Mouse (Mus musculus): ENCODE data around the gene Bivm. TPM values are rescaled to one million over a fixed set of nuclear protein-coding genes. Genes with fewer than 3 reads are reported as not detected.

Bivm gene
- total and polyA plus RNA-seq, 3 experiments, result 11.8 to 27.2 TPM; not detected in 1

- H3K4me3 ChIP-seq (ENCODE audit: control insufficient read depth in 1 of 2, insufficient read depth in 1 of 2, low read depth in 2 of 2, low read length in 2 of 2), result no peak overlapping the region
- no peak overlapping the region for H3K9ac ChIP-seq (ENCODE audit: control insufficient read depth, low read depth, low read length, poor library complexity, severe bottlenecking)
- no peak for DNase-seq (ENCODE audit: low read depth, low spot score)
- no peaks in the 10 kb centered on the region for H3K36me3 ChIP-seq (ENCODE audit: control insufficient read depth in 1 of 2, insufficient read depth in 2 of 2, low read length in 2 of 2)
- no peaks in the 10 kb centered on the region for H3K9me3 ChIP-seq (replicated peaks; ENCODE audit: insufficient read depth, low read length)
- no peaks in the 10 kb centered on the region for H3K79me2 ChIP-seq (ENCODE audit: control insufficient read depth, insufficient read depth, low read length, poor library complexity)
- TF ChIP-seq TBP (IDR thresholded peaks at IDR 0.05; ENCODE audit: low read depth, low read length) (no peak), EP300 (IDR thresholded peaks at IDR 0.05; ENCODE audit: low read depth in 1 of 2, low read length in 2 of 2) (no peak), E2F4 (IDR thresholded peaks at IDR 0.05; ENCODE audit: borderline replicate concordance, low read depth, low read length) (no peak), POLR2A (IDR thresholded peaks at IDR 0.05; ENCODE audit: control insufficient read depth in 1 of 2, insufficient read depth in 1 of 2, low read depth in 1 of 2, low read length in 2 of 2, poor library complexity in 1 of 2) (no peak), MAFK (IDR thresholded peaks at IDR 0.05; ENCODE audit: borderline replicate concordance, low read depth, low read length) (no peak), ZMIZ1 (IDR thresholded peaks at IDR 0.05; ENCODE audit: low read depth, low read length) (no peak), MYC (IDR thresholded peaks at IDR 0.05; ENCODE audit: low read depth, low read length) (no peak), POLR2AphosphoS5 (IDR thresholded peaks at IDR 0.05; ENCODE audit: borderline replicate concordance, low read depth, low read length) (no peak)
- H3K27me3 ChIP-seq (ENCODE audit: control insufficient read depth in 1 of 2, insufficient read depth in 2 of 2, low read length in 2 of 2), result no peaks in the 10 kb centered on the region; a peak in 1 of 4 replicates
- no peaks in the 10 kb centered on the region for H3K4me1 ChIP-seq (ENCODE audit: control insufficient read depth in 1 of 2, insufficient read depth in 2 of 2, low read length in 2 of 2)
- H3K27ac ChIP-seq (ENCODE audit: control insufficient read depth, low read depth, low read length), result no peak overlapping the region
These were observed 67.6 kb downstream of the Bivm start for GRCm38 (mm10) chr1:44186396-44186795.

Other genes with a start within 250 kb of the Bivm start
- gene Tpp2, start 185.3 kb upstream of the Bivm start, total RNA-seq (2012; rRNA removed), result 47.4 and 52.0 TPM in 2 replicates
- gene Tpp2, start 185.3 kb upstream of the Bivm start, polyA plus RNA-seq (2012; ENCODE audit: insufficient read depth in 1 of 2, insufficient read length in 2 of 2, low read depth in 1 of 2, low replicate concordance in 2 of 2, missing spikeins in 1 of 2), result 10 to 100 TPM in 1 of 2 experiments, not detected in 1; 41.1 TPM
- gene Mettl21c, start 98.9 kb upstream of the Bivm start, total RNA-seq (2012; rRNA removed), result 0.08 and 0.10 TPM in 2 replicates
- gene Mettl21c, start 98.9 kb upstream of the Bivm start, polyA plus RNA-seq (2012; ENCODE audit: insufficient read depth in 1 of 2, insufficient read length in 2 of 2, low read depth in 1 of 2, low replicate concordance in 2 of 2, missing spikeins in 1 of 2), result under 1 TPM in 1 of 2 experiments, not detected in 1; 0.13 TPM
- gene Gm8251, start 57.0 kb upstream of the Bivm start, total RNA-seq (2012; rRNA removed), result 0.04 and 0.07 TPM in 2 replicates
- gene Gm8251, start 57.0 kb upstream of the Bivm start, polyA plus RNA-seq (2012; ENCODE audit: insufficient read depth in 1 of 2, insufficient read length in 2 of 2, low read depth in 1 of 2, low replicate concordance in 2 of 2, missing spikeins in 1 of 2), result under 1 TPM in 1 of 2 experiments, not detected in 1; 0.14 TPM
- 85.4 and 88.2 TPM in 2 replicates for gene Tex30, start 16.5 kb upstream of the Bivm start, total RNA-seq (2012; rRNA removed)
- 100 to 1,000 TPM in 1 of 2 experiments, not detected in 1; 115 TPM for gene Tex30, start 16.5 kb upstream of the Bivm start, polyA plus RNA-seq (2012; ENCODE audit: insufficient read depth in 1 of 2, insufficient read length in 2 of 2, low read depth in 1 of 2, low replicate concordance in 2 of 2, missing spikeins in 1 of 2)
- 16.7 and 17.6 TPM in 2 replicates for gene Kdelc1, start 149 bp upstream of the Bivm start, total RNA-seq (2012; rRNA removed)
- 10 to 100 TPM in 1 of 2 experiments, not detected in 1; 28.7 TPM for gene Kdelc1, start 149 bp upstream of the Bivm start, polyA plus RNA-seq (2012; ENCODE audit: insufficient read depth in 1 of 2, insufficient read length in 2 of 2, low read depth in 1 of 2, low replicate concordance in 2 of 2, missing spikeins in 1 of 2)
- gene Ercc5, start 28.8 kb downstream of the Bivm start, total RNA-seq (2012; rRNA removed), result 8.0 and 8.2 TPM in 2 replicates
- 1 to 10 TPM in 1 of 2 experiments, not detected in 1; 8.5 TPM for gene Ercc5, start 28.8 kb downstream of the Bivm start, polyA plus RNA-seq (2012; ENCODE audit: insufficient read depth in 1 of 2, insufficient read length in 2 of 2, low read depth in 1 of 2, low replicate concordance in 2 of 2, missing spikeins in 1 of 2)
- gene Mettl21e, start 100.0 kb downstream of the Bivm start, total RNA-seq (2012; rRNA removed), result not detected in 2 replicates
- gene Mettl21e, start 100.0 kb downstream of the Bivm start, polyA plus RNA-seq (2012; ENCODE audit: insufficient read depth in 1 of 2, insufficient read length in 2 of 2, low read depth in 1 of 2, low replicate concordance in 2 of 2, missing spikeins in 1 of 2), result not detected